Mouse (Mus musculus) liver, embryonic 14.5 days (tissue): Measurements from ENCODE around the gene Apba2. TPM values are rescaled to one million over a fixed set of nuclear protein-coding genes. Genes with fewer than 3 reads are reported as not detected.

ENCODE experiments used
- ATAC-seq: fragments of 200-750 bp; cut with Nextera tagmentation; 2 replicates; pipeline ENCODE4 v1.8.0; 2017; ENCODE audit warnings: moderate number of reproducible peaks, mild to moderate bottlenecking, moderate library complexity; ENCODE audit not compliant: insufficient read depth
- DNase-seq, 3 experiments: peaks; one replicate each; pipeline ENCODE4 v3.0.0-alpha.2; 2012 to 2013; ENCODE audit warnings: low read depth in 3 of 3, low spot score in 3 of 3
- H3K27ac ChIP-seq: fragments of 300-500 bp; sonication (generic); 2 replicates; pipeline ENCODE4 v1.5.1; 2014; ENCODE audit warnings: moderate library complexity, mild to moderate bottlenecking, control low read depth, inconsistent platforms
- H3K27me3 ChIP-seq: fragments of 300-500 bp; sonication (generic); 2 replicates; pipeline ENCODE4 v1.6.1; 2014; ENCODE audit warnings: mild to moderate bottlenecking, low read length, moderate library complexity; ENCODE audit not compliant: control insufficient read depth, insufficient read depth
- H3K36me3 ChIP-seq: fragments of 300-500 bp; sonication (generic); replicated peaks from 2 replicates; pipeline ENCODE4 v1.6.1; 2014; ENCODE audit warnings: low read depth; ENCODE audit not compliant: control insufficient read depth, insufficient read depth
- H3K4me1 ChIP-seq, 2 experiments: fragments of 200-500 bp in 1 of 2; fragments of 300-500 bp in 1 of 2; sonication (generic) in 1 of 2; replicated peaks; 2 replicates each; pipeline ENCODE4 v1.6.1; 2012 to 2014; ENCODE audit warnings: antibody characterized with exemption in 1 of 2, inconsistent platforms in 1 of 2, low read length in 1 of 2; ENCODE audit not compliant: control insufficient read depth in 2 of 2, insufficient read depth in 2 of 2
- H3K4me2 ChIP-seq: fragments of 300-500 bp; sonication (generic); 2 replicates; pipeline ENCODE4 v1.6.1; 2014; ENCODE audit warnings: low read depth, mild to moderate bottlenecking, control low read depth, moderate library complexity
- H3K4me3 ChIP-seq, 2 experiments: fragments of 200-500 bp in 1 of 2; fragments of 300-500 bp in 1 of 2; sonication (generic) in 1 of 2; 2 replicates each; pipeline ENCODE4 v1.5.1; 2012 to 2014; ENCODE audit warnings: low read depth in 2 of 2, low read length in 2 of 2, mild to moderate bottlenecking in 2 of 2, control low read depth in 1 of 2, inconsistent platforms in 1 of 2, moderate library complexity in 1 of 2; ENCODE audit not compliant: insufficient read depth in 1 of 2
- H3K9ac ChIP-seq: fragments of 300-500 bp; sonication (generic); replicated peaks from 2 replicates; pipeline ENCODE4 v1.6.1; 2014; ENCODE audit warnings: mild to moderate bottlenecking, control low read depth, moderate library complexity
- H3K9me3 ChIP-seq: fragments of 300-500 bp; sonication (generic); 2 replicates; pipeline ENCODE4 v1.6.1; 2016; ENCODE audit warnings: low read length, mixed read lengths; ENCODE audit not compliant: control insufficient read depth
- CTCF ChIP-seq: IDR thresholded peaks from 2 replicates; pipeline ENCODE4 v1.5.1; 2016; ENCODE audit warnings: antibody characterized with exemption, low read depth, control low read depth
- EP300 ChIP-seq: IDR thresholded peaks from 2 replicates; pipeline ENCODE4 v1.6.1; 2016; ENCODE audit warnings: antibody characterized with exemption, low read depth
- WGBS: fragments of 180-500 bp; shearing (Covaris S2); extraction: QIAGEN DNeasy Blood & Tissue Kit; methylation state at CpG from one replicate; pipeline ENCODE4 v1.1.7; 2014; ENCODE audit not compliant: insufficient replicate concordance; 5-methylcytosine and 5-hydroxymethylcytosine counted together
- polyA plus RNA-seq, 2 experiments: library from polyadenylated mRNA; depleted of rRNA in 1 of 2; stranded (reverse) in 1 of 2; unstranded in 1 of 2; fragments of >200 nt; fragmentation: Nextera tagmentation in 1 of 2; extraction: Ambion mirVana in 1 of 2; gene quantifications; 2 replicates each; pipeline versions ENCODE4 v1.2.1 to v1.2.3; 2012 to 2014

Gene Apba2
- polyA plus RNA-seq, 2 experiments: 0.02 TPM; not detected in 1

- no peaks in the 10 kb centered on the region for H3K9me3 ChIP-seq
- 63% methylated on average over 3 of the region's 3 CpGs for WGBS
- no peak overlapping the region for H3K4me2 ChIP-seq
- no peak for DNase-seq
- H3K4me3 ChIP-seq: no peak overlapping the region
- H3K4me1 ChIP-seq: no peaks in the 10 kb centered on the region
- TF ChIP-seq EP300 (no peak), CTCF (no peak)
- H3K27ac ChIP-seq: no peak overlapping the region
- no peak for ATAC-seq
- no peaks in the 10 kb centered on the region for H3K36me3 ChIP-seq
- peaks cover 27% of the 10 kb centered on the region for H3K27me3 ChIP-seq
- H3K9ac ChIP-seq: no peak overlapping the region
These were observed 4.1 kb downstream of the Apba2 start for GRCm38 (mm10) chr7:64505571-64505970.

- 78% methylated on average over 7 of the region's 7 CpGs for WGBS
- Histone ChIP-seq H3K4me2 (no peak overlapping the region), H3K9me3 (no peaks in the 10 kb centered on the region), H3K9ac (no peak overlapping the region), H3K27me3 (no peaks in the 10 kb centered on the region), H3K4me1 (no peaks in the 10 kb centered on the region), H3K36me3 (no peaks in the 10 kb centered on the region), H3K4me3 (no peak overlapping the region), H3K27ac (no peak overlapping the region)
- DNase-seq (no peak), ATAC-seq (no peak)
- TF ChIP-seq EP300: no peak
- TF ChIP-seq CTCF: no peak
These were observed 7.3 kb downstream of the Apba2 start for GRCm38 (mm10) chr7:64508826-64509225.

GRCm38 (mm10) chr7:64509911-64510310 is 8.4 kb downstream of the Apba2 start:
- DNase-seq (no peak), ATAC-seq (no peak)
- Histone ChIP-seq H3K4me1 (no peaks in the 10 kb centered on the region), H3K9ac (no peak overlapping the region), H3K36me3 (no peaks in the 10 kb centered on the region), H3K27ac (no peak overlapping the region), H3K4me2 (no peak overlapping the region), H3K9me3 (no peaks in the 10 kb centered on the region), H3K27me3 (no peaks in the 10 kb centered on the region), H3K4me3 (no peak overlapping the region)
- 58% methylated on average over 2 of the region's 2 CpGs for WGBS
- TF ChIP-seq CTCF: no peak
- TF ChIP-seq EP300: no peak

- ATAC-seq: no peak
- WGBS: 48% methylated on average over 8 of the region's 8 CpGs
These were observed 9.2 kb downstream of the Apba2 start for GRCm38 (mm10) chr7:64510526-64511210.

GRCm38 (mm10) chr7:64513621-64514020 is 12.1 kb downstream of the Apba2 start:
- TF ChIP-seq EP300: no peak
- TF ChIP-seq CTCF: no peak
- no peak for ATAC-seq

More at GRCm38 (mm10) chr7:64510526-64511210, 9.2 kb downstream of the Apba2 start:
- no peak overlapping the region for H3K4me2 ChIP-seq
- H3K27me3 ChIP-seq: no peaks in the 10 kb centered on the region
- no peak overlapping the region for H3K4me3 ChIP-seq
- no peak overlapping the region for H3K9ac ChIP-seq
- DNase-seq: no peak
- no peaks in the 10 kb centered on the region for H3K36me3 ChIP-seq
- no peak overlapping the region for H3K27ac ChIP-seq
- H3K4me1 ChIP-seq: no peaks in the 10 kb centered on the region
- TF ChIP-seq CTCF: no peak
- TF ChIP-seq EP300: no peak
- no peaks in the 10 kb centered on the region for H3K9me3 ChIP-seq

More at GRCm38 (mm10) chr7:64513621-64514020, 12.1 kb downstream of the Apba2 start:
- no peak overlapping the region for H3K27ac ChIP-seq
- DNase-seq: no peak
- WGBS: 71% methylated on average over 3 of the region's 3 CpGs
- H3K9me3 ChIP-seq: no peaks in the 10 kb centered on the region
- H3K27me3 ChIP-seq: no peaks in the 10 kb centered on the region
- H3K4me2 ChIP-seq: no peak overlapping the region
- H3K9ac ChIP-seq: no peak overlapping the region
- H3K4me3 ChIP-seq: no peak overlapping the region
- no peaks in the 10 kb centered on the region for H3K4me1 ChIP-seq
- no peaks in the 10 kb centered on the region for H3K36me3 ChIP-seq
